Mouse (Mus musculus) heart, postnatal 0 days (tissue): ENCODE data around the gene Hypk.

ENCODE experiments used
- CTCF ChIP-seq: IDR thresholded peaks from 2 replicates; pipeline ENCODE4 v1.5.1; 2016; ENCODE audit warnings: antibody characterized with exemption, control low read depth, low read depth
- EP300 ChIP-seq: IDR thresholded peaks from 2 replicates; pipeline ENCODE4 v1.6.1; 2016; ENCODE audit warnings: antibody characterized with exemption, low read depth

- TF ChIP-seq CTCF (no peak), EP300 (no peak)
Measured at GRCm38 (mm10) chr2:121455534-121455933, 2.4 kb downstream of the Hypk start.
